Mouse (Mus musculus): ENCODE data around the gene Nqo1. TPM values are rescaled to one million over a fixed set of nuclear protein-coding genes. Genes with fewer than 3 reads are reported as not detected.

Nqo1 gene
- polyA plus RNA-seq, 1 experiment from 2014 or later: 3.9 TPM

DNA sequence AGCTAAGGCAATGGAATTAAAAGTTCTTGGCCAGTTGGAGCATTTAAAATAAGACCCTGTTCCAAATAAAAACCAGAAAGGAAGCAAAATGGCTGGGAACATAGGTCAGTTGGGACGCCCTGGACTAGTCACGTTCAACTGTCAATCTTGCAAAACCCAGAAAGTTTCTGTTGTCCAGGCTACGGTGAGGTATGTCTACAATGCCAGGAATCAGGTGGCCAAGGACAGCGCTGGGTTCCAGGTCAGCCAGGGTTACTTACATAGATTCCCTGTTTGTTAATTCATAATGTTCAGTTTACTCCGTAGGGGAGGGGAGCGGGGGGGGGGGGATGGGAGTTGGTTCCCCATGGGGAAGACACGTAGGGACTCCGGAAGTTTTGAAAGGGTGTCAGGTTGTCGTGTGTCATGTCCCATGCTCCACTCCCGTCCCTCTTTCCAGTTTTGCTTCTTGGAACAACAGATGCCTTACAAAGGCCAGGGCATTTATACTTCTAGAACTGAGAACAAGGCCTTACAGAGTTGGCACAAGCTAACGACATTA, 32.5 kb upstream of the Nqo1 start:
- Histone ChIP-seq H3K4me2 (peak overlapping the region; percentile 75), H3K27ac (replicated peaks) (no peak overlapping the region), H3K36me3 (no peaks in the 10 kb centered on the region), H3K4me3 (peak overlapping the region; percentile 88), H3K4me1 (replicated peaks) (peaks cover 20% of the 10 kb centered on the region), H3K9ac (peak overlapping the region; percentile 92), H3K27me3 (no peaks in the 10 kb centered on the region), H3K9me3 (no peaks in the 10 kb centered on the region)
- peak; percentile 44; the same call in 1 of the 2 replicates for ATAC-seq (ENCODE audit: low read depth)
- WGBS: 31% methylated on average over 11 of the region's 11 CpGs

DNA sequence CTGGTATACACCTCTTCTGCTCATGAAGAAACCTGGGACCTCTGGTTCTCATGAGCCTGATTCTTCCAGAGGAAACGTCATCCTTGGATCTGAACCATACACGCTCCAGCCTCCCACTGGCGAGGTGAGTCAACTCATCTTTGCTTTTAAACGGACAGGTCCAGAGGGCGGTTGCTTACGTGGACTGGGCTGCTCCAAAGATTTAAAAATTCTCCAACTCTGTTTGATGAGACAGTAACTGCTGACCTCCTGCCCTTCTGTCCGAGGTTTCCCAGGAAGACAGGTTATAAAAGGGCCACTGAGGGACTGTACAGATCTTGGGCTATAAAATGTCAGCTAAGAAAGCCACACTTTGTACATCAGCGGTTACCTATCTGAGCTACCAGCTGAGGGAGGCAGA, 27.8 kb upstream of the Nqo1 start:
- H3K9me3 ChIP-seq: no peaks in the 10 kb centered on the region
- no peaks in the 10 kb centered on the region for H3K36me3 ChIP-seq
- WGBS: 82% methylated on average over 8 of the region's 8 CpGs
- H3K9ac ChIP-seq: no peak overlapping the region
- H3K4me2 ChIP-seq: no peak overlapping the region
- no peaks in the 10 kb centered on the region for H3K27me3 ChIP-seq
- ATAC-seq (ENCODE audit: low read depth): no peak
- H3K4me1 ChIP-seq (replicated peaks): peaks cover 6% of the 10 kb centered on the region
- no peak overlapping the region for H3K4me3 ChIP-seq
- no peak overlapping the region for H3K27ac ChIP-seq (replicated peaks)

DNA sequence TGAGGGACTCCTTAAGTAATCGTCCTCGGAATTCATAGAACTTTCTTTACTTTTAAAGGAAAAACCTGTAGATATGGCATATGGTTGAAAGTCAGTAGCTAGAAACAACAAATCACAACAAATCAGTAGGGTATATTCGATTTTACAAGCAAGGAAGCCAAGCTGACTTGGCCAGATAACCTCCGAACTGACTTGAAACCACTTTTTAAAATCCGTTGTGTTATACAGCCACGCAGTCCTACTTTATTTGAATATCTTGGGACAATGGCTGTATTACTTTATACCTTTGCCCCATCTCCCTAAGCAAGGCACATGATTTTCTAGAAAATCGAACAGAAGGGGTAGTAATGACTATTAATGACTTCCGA, 22.2 kb upstream of the Nqo1 start:
- Histone ChIP-seq H3K9ac (no peak overlapping the region), H3K27ac (replicated peaks) (no peak overlapping the region), H3K27me3 (no peaks in the 10 kb centered on the region), H3K4me3 (peak overlapping the region; percentile 86; the same call in 1 of the 2 replicates), H3K9me3 (no peaks in the 10 kb centered on the region), H3K4me1 (replicated peaks) (peaks cover 28% of the 10 kb centered on the region), H3K4me2 (peak overlapping the region; percentile 86; the same call in 1 of the 2 replicates), H3K36me3 (peaks cover 30% of the 10 kb centered on the region)
- ATAC-seq (ENCODE audit: low read depth): no peak
- 50% methylated on average over 8 of the region's 8 CpGs for WGBS

DNA sequence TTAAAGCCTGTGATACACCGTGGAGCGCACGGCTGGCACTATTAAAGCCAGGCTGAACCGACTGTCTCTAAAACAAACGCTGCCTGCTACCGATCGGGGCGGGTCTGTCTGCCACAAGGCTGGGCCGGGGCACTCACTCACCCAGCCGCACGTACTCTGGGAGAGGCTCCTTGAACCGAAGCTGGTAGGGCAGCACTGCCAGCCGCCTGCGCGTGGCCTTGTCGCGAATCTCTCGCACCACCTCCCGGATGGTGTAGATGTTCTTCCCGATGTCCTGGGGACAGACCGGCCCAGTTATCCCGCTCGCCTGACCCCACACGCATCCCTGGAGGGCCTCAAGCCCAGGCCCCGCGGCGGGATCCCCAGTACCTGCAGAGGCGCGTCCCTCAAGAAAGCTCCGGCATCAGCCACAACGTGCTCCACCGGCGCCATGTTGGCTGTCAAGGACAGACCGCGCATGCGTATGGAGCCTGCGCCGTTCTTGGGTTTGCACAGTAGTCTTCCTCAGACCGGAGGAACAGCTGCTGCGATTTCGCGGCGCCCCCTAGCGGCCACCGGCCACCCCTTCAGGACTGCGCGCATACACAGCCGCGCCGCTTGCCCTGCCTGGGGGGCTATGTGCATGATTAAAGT, 21.7 kb upstream of the Nqo1 start, which contains the start of gene Nob1:
Nob1 (minus strand) TSS at position 455 of the 633 bp plus-strand sequence.
- Histone ChIP-seq H3K4me1 (replicated peaks) (peaks cover 28% of the 10 kb centered on the region), H3K9me3 (no peaks in the 10 kb centered on the region), H3K4me2 (peak within 1 kb of the TSS; percentile 86), H3K27me3 (no peaks in the 10 kb centered on the region), H3K27ac (replicated peaks) (peak within 1 kb of the TSS; percentile 67), H3K4me3 (peak within 1 kb of the TSS; percentile 86), H3K36me3 (peaks cover 35% of the 10 kb centered on the region), H3K9ac (peak within 1 kb of the TSS; percentile 90)
- ATAC-seq (ENCODE audit: low read depth): peak; percentile 99
- under 1% methylated on average over 50 of the region's 50 CpGs for WGBS

DNA sequence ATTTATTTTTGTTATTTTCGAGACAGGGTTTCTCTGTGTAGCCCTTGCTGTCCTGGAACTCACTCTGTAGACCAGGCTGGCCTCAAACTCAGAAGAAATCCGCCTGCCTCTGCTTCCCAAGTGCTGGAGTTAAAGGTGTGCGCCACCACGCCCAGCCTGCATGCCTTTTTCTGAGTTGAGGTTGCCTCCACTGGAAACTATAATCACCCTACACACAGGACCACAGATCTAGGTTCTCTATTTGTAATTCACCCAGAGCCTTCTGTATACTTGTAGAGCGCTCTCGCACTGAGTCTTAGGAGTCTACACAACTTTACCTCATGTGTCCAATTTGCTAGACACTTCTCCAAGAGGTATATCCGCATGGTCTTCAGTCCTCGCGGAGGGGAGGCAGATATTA, 21.2 kb upstream of the Nqo1 start:
- H3K9me3 ChIP-seq: no peaks in the 10 kb centered on the region
- peak overlapping the region; percentile 86 for H3K4me2 ChIP-seq
- peaks cover 40% of the 10 kb centered on the region for H3K36me3 ChIP-seq
- H3K4me1 ChIP-seq (replicated peaks): peaks cover 28% of the 10 kb centered on the region
- peak overlapping the region; percentile 67; the same call in 1 of the 2 replicates for H3K27ac ChIP-seq (replicated peaks)
- peak overlapping the region; percentile 86 for H3K4me3 ChIP-seq
- no peak for ATAC-seq (ENCODE audit: low read depth)
- peak overlapping the region; percentile 90 for H3K9ac ChIP-seq
- H3K27me3 ChIP-seq: no peaks in the 10 kb centered on the region
- 27% methylated on average over 9 of the region's 9 CpGs for WGBS

DNA sequence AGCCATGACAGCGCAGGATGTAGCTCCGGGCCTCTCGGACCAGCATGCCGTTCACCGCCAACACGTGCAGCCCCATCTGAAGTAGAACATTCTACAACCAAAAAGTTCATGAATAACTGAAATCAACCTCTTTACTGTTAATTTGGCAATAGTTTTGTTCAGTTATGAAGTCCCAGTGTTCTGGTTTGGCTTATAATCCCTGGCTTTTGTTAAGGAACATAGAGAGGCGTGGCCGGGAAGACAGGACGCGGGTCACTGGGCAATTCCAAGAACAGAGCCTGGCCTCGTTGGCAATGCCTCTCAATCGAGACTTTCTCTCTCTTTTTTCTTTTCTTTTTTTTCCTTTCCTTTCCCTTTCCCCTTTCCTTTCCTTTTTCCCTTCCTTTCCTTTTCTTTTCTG, 14.0 kb upstream of the Nqo1 start:
- Histone ChIP-seq H3K27me3 (no peaks in the 10 kb centered on the region), H3K4me1 (replicated peaks) (peaks cover 4% of the 10 kb centered on the region; the same call in 1 of the 2 replicates), H3K4me2 (no peak overlapping the region), H3K36me3 (peaks cover 100% of the 10 kb centered on the region), H3K4me3 (no peak overlapping the region), H3K27ac (replicated peaks) (no peak overlapping the region), H3K9me3 (no peaks in the 10 kb centered on the region), H3K9ac (no peak overlapping the region)
- 88% methylated on average over 12 of the region's 12 CpGs for WGBS
- ATAC-seq (ENCODE audit: low read depth): no peak

DNA sequence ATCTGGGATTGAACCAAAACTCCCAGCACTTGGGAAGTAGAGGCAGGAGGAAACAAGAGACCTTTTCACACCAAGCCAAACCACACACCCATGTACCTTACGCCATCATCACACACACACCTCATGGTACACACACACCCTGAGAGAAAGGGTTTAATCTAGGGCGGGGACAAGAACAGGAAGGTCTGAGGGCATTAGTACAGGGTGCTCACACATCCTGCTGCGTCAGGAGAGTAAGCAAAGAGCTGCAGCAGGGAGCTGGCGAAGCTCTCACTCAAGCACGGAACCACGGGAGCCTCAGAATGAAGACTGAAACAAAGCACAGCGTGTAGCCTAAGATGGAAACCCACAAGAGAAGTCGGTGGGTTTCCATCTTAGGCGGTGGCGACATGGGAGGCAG, 10.9 kb upstream of the Nqo1 start:
- no peak overlapping the region for H3K4me3 ChIP-seq
- H3K9me3 ChIP-seq: no peaks in the 10 kb centered on the region
- H3K4me2 ChIP-seq: no peak overlapping the region
- H3K9ac ChIP-seq: no peak overlapping the region
- 94% methylated on average over 10 of the region's 10 CpGs for WGBS
- peaks cover 98% of the 10 kb centered on the region for H3K36me3 ChIP-seq
- no peak for ATAC-seq (ENCODE audit: low read depth)
- no peak overlapping the region for H3K27ac ChIP-seq (replicated peaks)
- H3K27me3 ChIP-seq: no peaks in the 10 kb centered on the region
- no peaks in the 10 kb centered on the region for H3K4me1 ChIP-seq (replicated peaks)

DNA sequence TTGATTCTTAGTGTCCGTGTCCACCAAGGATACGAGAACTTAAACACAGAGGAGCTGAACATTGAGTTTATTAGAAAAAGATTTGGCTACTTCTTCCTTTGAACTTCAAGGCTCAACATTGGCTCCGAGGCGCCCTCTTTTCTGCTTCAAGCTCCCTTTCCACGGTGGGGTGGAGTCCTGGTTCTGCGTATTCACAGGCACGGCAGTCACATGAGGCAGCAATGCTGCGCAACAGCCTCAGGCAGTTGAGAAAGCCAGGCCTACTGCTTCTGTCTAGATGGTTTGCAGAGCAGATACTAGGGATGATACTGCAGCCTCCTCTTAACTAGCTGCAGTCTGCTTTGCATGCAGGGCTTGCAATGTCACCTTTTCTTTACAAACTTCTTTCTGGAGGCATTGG, 9.5 kb upstream of the Nqo1 start:
- H3K4me1 ChIP-seq (replicated peaks): no peaks in the 10 kb centered on the region
- H3K4me3 ChIP-seq: no peak overlapping the region
- H3K9ac ChIP-seq: no peak overlapping the region
- H3K4me2 ChIP-seq: no peak overlapping the region
- no peak overlapping the region for H3K27ac ChIP-seq (replicated peaks)
- WGBS: 93% methylated on average over 8 of the region's 8 CpGs
- H3K9me3 ChIP-seq: no peaks in the 10 kb centered on the region
- no peak for ATAC-seq (ENCODE audit: low read depth)
- H3K27me3 ChIP-seq: no peaks in the 10 kb centered on the region
- H3K36me3 ChIP-seq: peaks cover 93% of the 10 kb centered on the region

DNA sequence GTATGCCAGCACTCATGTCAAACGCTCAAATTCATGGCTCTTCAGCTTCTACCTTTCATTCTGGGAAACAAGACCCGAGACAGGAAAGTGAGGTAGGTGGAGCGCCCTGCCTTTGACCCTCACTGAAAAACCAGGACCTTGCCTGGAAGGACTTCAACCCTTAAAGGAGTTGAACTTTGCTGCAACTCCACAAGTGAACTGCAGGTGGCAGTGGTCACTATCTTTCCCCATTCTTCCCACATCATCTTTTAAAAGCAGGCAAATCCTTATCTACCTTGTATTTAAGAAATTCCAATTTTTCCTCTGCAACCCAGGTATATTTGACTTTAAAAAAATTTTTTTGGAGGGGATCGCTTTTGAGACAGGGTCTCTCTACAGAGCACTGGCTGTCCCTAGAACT, 8.4 kb upstream of the Nqo1 start:
- no peak overlapping the region for H3K4me3 ChIP-seq
- no peak overlapping the region for H3K9ac ChIP-seq
- no peaks in the 10 kb centered on the region for H3K9me3 ChIP-seq
- H3K27me3 ChIP-seq: no peaks in the 10 kb centered on the region
- no peak overlapping the region for H3K27ac ChIP-seq (replicated peaks)
- H3K4me1 ChIP-seq (replicated peaks): no peaks in the 10 kb centered on the region
- 77% methylated on average over 4 of the region's 4 CpGs for WGBS
- H3K36me3 ChIP-seq: peaks cover 91% of the 10 kb centered on the region
- ATAC-seq (ENCODE audit: low read depth): no peak
- H3K4me2 ChIP-seq: no peak overlapping the region

DNA sequence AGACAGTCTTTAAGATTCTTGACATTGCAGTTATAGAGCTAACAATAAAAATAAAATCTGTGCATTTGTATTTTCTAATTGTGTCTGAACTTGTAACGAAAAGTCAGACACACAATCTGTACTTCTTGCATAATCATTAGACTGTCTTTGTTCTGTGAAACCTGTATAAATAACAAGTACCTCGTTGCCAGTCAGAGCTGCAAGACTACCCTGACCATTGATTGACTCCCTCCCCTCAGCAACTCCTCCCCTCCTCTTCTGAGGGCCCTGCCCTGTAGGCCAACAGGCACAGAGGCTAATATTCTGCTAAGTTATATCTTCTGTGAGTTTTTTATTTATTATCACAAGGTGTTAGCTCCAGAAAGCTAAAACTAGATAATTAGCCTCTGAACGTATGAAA, 2.9 kb upstream of the Nqo1 start:
- no peak overlapping the region for H3K4me3 ChIP-seq
- no peak overlapping the region for H3K9ac ChIP-seq
- ATAC-seq (ENCODE audit: low read depth): no peak
- no peaks in the 10 kb centered on the region for H3K27me3 ChIP-seq
- H3K4me1 ChIP-seq (replicated peaks): peaks cover 14% of the 10 kb centered on the region
- no peak overlapping the region for H3K27ac ChIP-seq (replicated peaks)
- no peaks in the 10 kb centered on the region for H3K9me3 ChIP-seq
- peaks cover 38% of the 10 kb centered on the region for H3K36me3 ChIP-seq
- H3K4me2 ChIP-seq: no peak overlapping the region
- WGBS: 73% methylated on average over 3 of the region's 3 CpGs

DNA sequence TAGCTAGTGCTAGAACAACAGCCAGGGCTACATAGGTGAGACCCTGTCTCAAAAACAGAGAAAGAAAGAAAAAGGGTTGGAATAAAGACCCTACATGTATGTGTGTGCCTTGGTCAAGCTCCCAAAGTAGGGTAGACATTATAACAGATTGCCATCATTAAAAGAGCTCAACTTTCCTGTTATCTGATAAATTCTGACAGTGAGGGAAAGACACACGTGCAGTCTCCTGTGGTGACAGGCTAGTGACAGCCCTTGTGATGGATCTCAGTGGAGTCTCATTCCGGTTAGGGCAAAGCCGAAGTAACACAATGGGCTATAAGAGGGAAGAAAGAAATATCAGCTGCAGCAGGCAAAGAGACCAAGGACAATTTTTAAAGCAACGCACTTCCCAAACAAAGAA, 1.1 kb upstream of the Nqo1 start:
- Histone ChIP-seq H3K27ac (replicated peaks) (no peak overlapping the region), H3K9ac (no peak overlapping the region), H3K4me2 (no peak overlapping the region), H3K27me3 (no peaks in the 10 kb centered on the region), H3K4me3 (no peak overlapping the region), H3K36me3 (peaks cover 20% of the 10 kb centered on the region), H3K4me1 (replicated peaks) (peaks cover 14% of the 10 kb centered on the region), H3K9me3 (no peaks in the 10 kb centered on the region)
- 74% methylated on average over 4 of the region's 4 CpGs for WGBS
- no peak for ATAC-seq (ENCODE audit: low read depth)

DNA sequence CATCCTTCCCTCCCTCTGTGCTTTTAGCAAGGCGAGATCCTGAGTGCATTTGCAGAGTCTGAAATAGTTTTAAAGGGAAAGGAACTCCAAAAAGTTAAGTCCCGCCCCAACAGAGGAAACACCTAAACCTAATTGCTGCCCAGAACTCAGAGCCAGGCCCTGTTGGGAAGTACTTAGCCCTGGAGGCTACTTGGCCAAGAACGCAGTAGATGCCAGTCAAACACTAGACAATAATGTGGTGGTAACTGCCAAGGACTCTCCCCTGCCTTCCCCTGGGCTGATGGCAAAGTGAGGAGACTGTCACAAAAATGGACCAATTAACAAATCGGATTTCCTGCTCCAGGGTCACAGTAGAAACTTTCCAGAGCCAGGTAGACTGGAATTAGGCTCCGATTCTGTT, 1.1 kb downstream of the Nqo1 start:
- H3K9ac ChIP-seq: no peak overlapping the region
- no peak overlapping the region for H3K4me3 ChIP-seq
- no peak overlapping the region for H3K4me2 ChIP-seq
- ATAC-seq (ENCODE audit: low read depth): no peak
- no peaks in the 10 kb centered on the region for H3K9me3 ChIP-seq
- H3K27me3 ChIP-seq: no peaks in the 10 kb centered on the region
- 0 out of 2 replicates have a peak, but pooled peaks cover 3% of the 10 kb centered on the region for H3K36me3 ChIP-seq
- peaks cover 14% of the 10 kb centered on the region for H3K4me1 ChIP-seq (replicated peaks)
- 81% methylated on average over 5 of the region's 5 CpGs for WGBS
- H3K27ac ChIP-seq (replicated peaks): no peak overlapping the region

DNA sequence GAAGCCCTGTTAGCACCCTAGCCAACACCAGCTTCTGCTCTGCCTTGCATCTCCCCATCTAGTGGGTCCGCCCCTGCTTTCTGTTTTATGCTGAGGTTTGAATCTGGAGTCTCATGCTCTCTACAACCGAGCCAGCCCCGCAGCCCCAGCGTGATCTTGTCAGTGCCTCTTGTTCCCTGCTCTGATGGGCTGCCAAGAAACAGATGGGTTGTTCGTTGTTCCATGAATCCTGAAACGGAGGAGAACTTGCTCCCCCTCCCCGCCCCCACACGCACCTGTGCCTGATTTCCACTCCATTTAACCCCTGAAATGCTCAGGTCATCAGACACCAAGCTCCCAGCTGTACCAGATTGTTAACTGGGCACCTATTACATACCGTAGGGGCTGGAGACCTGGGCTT, 3.5 kb downstream of the Nqo1 start:
- Histone ChIP-seq H3K9ac (no peak overlapping the region), H3K27me3 (no peaks in the 10 kb centered on the region), H3K9me3 (no peaks in the 10 kb centered on the region), H3K36me3 (no peaks in the 10 kb centered on the region), H3K27ac (replicated peaks) (0 out of 2 replicates have a peak overlapping the region, but pooled peaks have one; percentile 1), H3K4me3 (no peak overlapping the region), H3K4me2 (no peak overlapping the region), H3K4me1 (replicated peaks) (peaks cover 14% of the 10 kb centered on the region)
- 46% methylated on average over 9 of the region's 9 CpGs for WGBS
- ATAC-seq (ENCODE audit: low read depth): no peak

Measured in neural tube, embryonic 13.5 days (tissue).